Mouse (Mus musculus) cortical plate, adult 2 months (tissue): ENCODE measurements around the gene Pabpn1.

Experiments
- CTCF ChIP-seq: fragments of 200-500 bp; IDR thresholded peaks from 2 replicates; pipeline ENCODE4 v1.5.1; 2011; ENCODE audit warnings: mild to moderate bottlenecking, control low read depth, low read length; ENCODE audit not compliant: insufficient read depth; ENCODE audit errors: extremely low read depth
- POLR2A ChIP-seq: fragments of 200-500 bp; IDR thresholded peaks from 2 replicates; pipeline ENCODE4 v1.6.1; 2011; ENCODE audit warnings: mild to moderate bottlenecking, low read length, control low read depth; ENCODE audit not compliant: insufficient read depth; ENCODE audit errors: extremely low read depth

DNA sequence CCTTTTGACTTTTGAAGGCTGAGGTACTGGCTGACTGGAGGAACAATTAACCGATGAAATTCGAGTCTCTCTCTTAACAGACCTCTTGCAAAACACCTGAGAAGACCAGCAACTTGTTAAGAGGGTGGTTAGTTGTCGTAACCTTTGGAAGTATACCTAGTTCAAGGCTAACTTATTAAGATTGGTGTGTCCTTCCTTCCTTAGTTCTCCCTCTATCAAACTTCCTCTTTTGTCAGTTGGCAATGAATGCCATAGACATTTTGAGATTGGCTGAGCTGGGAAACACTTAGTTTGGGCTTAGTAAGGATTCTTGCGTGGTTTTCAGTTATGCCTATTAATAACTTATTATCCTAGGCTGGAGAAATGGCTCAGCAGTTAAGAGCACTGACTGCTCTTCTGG lies 24.3 kb upstream of the Pabpn1 start:
- TF ChIP-seq POLR2A (no peak), CTCF (no peak)
